Mouse (Mus musculus) embryo, embryonic 9.5 days (tissue): ENCODE data around the gene Abca6.

Experiments
- DNase-seq: peaks from one replicate; pipeline ENCODE4 v3.0.0-alpha.2; 2017; ENCODE audit errors: extremely low spot score

Gene Abca6

GRCm38 (mm10) chr11:110251534-110251933, at the start of gene Abca6:
Abca6 (minus strand) TSS chr11:110251776.
- peak; percentile 43 for DNase-seq

- DNase-seq, result no peak
Measured at GRCm38 (mm10) chr11:110297917-110298533, 46.4 kb upstream of the Abca6 start.

DNA sequence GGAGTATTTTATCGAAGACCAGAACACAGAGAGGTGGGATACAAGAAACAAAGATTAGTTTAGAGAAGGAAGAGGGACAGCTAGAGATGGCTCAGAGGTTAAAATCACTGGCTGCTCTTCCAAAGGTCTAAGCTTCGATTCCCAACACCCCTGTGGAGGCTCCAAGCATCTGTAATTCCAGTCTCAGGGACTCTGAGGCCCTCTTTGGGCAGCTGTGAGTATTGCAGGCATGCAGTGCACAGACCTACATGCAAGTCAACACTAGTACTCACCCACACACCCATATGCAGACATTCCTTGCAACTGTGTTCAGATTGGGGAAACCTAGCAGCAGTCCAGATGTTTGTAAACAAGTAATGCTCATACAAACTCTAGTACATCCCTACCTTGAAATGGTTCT, 39.0 kb upstream of the Abca6 start:
- no peak for DNase-seq

DNA sequence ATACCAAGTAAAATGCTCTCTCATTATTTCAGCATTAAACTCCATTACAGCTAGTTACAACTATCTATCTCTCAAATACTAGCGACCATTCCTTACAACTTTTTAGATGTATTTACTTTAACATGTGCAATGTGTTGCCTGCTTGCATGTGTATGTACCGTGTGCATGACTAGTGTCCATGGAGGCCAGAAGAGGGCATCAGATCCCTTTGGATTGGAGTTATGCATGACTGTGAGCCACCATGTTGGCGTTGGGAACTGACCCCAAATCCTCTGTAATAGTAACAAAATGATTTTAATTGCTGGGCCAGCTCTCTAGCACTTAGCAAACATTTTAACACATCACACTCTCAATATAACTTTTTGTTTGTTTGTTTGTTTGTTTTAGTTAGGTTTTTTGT, 36.8 kb upstream of the Abca6 start:
- DNase-seq, result no peak

- no peak for DNase-seq
Measured at GRCm38 (mm10) chr11:110287694-110288093, 36.1 kb upstream of the Abca6 start.

- DNase-seq, result no peak
Measured at GRCm38 (mm10) chr11:110286331-110286730, 34.8 kb upstream of the Abca6 start.

GRCm38 (mm10) chr11:110284849-110285248, 33.3 kb upstream of the Abca6 start:
- DNase-seq, result no peak

DNA sequence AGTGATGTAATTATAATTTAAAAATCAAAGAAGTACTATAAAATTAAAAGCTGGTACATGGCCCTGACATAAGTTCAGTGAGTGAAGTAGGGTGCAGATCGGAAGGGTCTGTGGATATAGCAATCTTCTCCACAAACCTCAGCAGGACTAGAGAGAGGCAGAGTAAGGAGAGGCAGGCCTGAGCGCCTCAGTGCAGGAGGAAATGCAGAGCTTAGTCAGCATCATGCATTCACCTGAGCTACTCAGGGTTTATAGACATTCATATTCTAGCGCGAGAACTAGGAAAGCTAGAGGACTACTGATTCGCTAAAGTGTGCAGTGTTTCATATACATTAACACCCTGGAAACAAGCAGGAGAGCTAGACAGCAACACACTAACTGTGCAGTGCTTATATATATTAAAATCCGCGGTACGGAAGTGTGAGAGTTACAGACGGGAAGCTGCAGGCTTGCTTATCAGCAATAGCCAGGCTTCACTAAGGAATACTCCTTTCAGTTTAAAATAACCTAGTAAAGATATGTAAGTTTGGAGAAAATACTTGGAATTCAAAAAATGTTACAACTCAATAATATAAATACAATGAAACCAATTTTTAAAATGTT, 32.7 kb upstream of the Abca6 start:
- DNase-seq, result no peak

- DNase-seq, result peak; percentile 4
Measured at GRCm38 (mm10) chr11:110274794-110275193, 23.2 kb upstream of the Abca6 start.

DNA sequence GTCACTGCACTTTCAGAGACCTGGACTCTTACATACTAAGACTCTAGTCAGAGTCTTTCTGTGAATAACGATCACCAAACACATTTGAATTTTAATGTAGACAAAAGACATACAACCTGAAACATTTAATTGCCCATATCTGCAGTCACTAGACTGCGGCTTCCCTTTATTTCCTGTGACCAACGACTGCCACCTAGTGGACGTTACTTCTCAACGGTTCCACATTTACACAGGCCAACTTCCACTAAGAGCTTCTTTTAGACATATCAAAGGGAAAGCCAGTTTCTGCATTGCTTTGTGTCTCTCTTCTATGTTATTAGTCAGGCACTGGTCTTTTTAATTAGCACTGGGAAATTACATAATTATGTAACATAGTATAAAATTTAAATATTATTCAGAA, 20.2 kb upstream of the Abca6 start:
- DNase-seq, result peak; percentile 66

GRCm38 (mm10) chr11:110268244-110268844, 16.8 kb upstream of the Abca6 start:
- peak; percentile 86 for DNase-seq

DNA sequence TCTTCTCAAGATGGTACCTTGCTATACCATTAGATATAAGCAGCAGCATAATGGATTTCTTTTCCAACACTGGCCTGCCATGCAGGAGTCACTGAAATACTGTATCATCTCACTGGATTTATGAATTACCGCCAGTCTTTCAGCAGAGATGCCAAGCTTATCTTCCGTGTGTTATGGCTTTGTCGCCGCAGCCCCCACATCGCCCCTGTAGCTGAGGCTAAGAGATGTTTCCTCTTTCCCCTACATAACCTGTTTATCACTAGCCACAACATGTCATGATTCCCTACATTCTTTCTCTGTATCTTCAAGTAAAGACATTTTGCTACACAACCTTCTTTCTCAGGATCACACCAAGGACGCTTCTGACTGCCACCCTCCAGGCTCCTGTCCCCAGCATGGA, 15.7 kb upstream of the Abca6 start:
- no peak for DNase-seq

DNA sequence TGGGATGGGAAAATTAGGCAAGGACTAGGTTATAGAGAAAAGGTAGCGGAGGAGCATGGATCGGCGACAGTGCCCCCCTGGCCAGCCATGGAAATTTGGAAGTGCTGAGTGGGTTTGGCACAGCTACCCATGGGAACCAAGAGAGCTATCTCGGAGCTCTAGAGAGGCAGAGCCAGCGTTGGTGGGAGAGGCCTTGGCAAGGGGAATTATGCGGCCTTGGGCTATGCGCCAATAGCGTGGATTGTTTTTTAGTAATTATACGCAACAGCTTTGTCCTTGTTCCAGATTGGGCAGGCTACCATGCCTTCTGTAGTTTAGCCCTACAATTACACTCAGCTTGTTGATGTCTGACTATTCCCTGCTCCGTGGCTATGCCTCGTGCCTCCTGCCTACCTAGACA, 15.2 kb upstream of the Abca6 start:
- DNase-seq, result no peak

GRCm38 (mm10) chr11:110261867-110262266, 10.3 kb upstream of the Abca6 start:
- no peak for DNase-seq

DNA sequence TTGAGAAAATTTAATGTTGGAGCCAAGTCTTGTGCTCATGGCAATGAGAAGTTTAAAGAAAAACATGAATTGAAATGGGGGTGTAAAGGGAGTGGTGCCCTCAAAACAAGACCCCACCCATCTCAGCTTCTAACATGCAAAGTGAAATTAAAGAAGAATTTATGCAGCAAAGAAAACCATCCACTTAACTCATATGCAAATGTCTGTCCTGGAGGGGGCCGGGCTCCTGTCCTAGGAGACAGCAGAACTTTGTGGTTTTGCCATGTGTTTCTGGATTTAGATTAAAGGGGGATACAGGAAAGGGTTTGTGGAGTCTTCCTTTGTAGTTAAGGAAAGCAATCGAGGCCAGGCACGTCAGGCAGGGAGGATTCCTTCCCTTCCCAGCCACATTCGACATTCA, 6.3 kb upstream of the Abca6 start:
- no peak for DNase-seq

GRCm38 (mm10) chr11:110257061-110257460, 5.5 kb upstream of the Abca6 start:
- DNase-seq, result no peak

DNA sequence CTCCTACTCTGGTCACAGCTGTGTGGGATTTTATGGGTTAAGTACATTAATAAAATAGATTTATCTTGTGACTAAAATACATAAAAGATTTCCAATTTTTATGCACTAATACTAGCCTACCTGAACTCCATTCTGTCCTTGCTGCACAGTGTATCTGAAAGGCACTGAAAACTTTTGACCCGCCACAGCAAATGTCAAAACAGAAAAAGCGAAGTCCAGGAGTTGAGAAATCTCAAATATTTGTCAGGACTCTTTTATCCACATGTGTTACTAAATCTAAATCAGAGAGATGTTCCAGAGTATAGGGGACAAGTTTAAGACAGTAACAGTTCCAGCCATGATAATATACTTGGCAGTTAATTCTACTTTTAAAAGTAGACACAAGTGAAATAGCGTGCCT, 680 bp upstream of the Abca6 start:
- DNase-seq, result no peak

GRCm38 (mm10) chr11:110244730-110245129, 6.8 kb downstream of the Abca6 start:
- DNase-seq, result no peak

DNA sequence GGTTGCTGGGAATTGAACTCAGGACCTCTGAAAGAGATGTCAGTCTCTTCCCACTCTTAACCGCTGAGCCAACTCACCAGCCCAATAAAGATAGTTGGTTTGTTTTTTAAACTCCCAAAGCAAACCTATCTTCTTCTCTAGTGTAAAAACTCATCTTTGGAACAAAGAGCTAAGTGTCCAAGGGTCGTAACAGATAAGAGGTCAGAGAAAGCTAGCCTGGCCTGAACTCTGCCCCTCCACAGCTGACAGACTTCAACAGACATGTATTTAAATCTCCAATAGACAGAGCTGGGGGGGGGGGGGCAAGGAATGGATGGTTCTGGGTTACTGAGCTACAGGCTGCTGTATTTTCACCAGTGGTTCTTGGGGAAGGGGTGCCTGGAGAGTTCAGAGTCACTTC, 14.1 kb downstream of the Abca6 start:
- DNase-seq, result no peak

DNA sequence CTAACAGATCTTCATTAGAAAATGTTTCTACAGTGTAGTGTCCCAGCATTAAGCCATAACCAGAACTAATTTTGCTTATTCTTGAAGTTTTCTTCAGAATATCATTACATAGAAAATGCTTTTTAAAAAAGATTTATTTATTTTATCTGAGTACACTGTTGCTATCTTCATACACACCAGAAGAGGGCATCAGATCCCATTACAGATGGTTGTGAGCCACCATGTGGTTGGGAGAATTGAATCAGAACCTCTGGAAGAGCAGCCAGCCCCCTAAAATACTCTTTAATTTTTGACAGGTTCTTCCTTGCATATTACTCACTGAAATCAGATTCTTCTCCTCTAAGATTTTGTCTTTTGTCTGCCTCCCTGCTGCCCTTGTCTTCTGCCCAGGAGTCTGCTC, 18.6 kb downstream of the Abca6 start:
- no peak for DNase-seq

GRCm38 (mm10) chr11:110217118-110217517, 34.5 kb downstream of the Abca6 start:
- no peak for DNase-seq

- no peak for DNase-seq
Measured at GRCm38 (mm10) chr11:110203930-110204329, 47.6 kb downstream of the Abca6 start.

- DNase-seq, result no peak
Measured at GRCm38 (mm10) chr11:110198882-110199281, 52.7 kb downstream of the Abca6 start.
